Mouse (Mus musculus): Measurements from ENCODE around the gene Socs1. TPM values are rescaled to one million over a fixed set of nuclear protein-coding genes. Genes with fewer than 3 reads are reported as not detected.
A peak's percentile ranks its signal among the peaks of the same experiment; 100 is the strongest.
"Not testable (repeated sequence)": the region's sequence is repeated elsewhere in the genome, so short reads cannot be mapped to it uniquely, and the experiment has no call there.

Gene Socs1
- polyA plus RNA-seq, 1 experiment from 2014 or later: 1.2 TPM

DNA sequence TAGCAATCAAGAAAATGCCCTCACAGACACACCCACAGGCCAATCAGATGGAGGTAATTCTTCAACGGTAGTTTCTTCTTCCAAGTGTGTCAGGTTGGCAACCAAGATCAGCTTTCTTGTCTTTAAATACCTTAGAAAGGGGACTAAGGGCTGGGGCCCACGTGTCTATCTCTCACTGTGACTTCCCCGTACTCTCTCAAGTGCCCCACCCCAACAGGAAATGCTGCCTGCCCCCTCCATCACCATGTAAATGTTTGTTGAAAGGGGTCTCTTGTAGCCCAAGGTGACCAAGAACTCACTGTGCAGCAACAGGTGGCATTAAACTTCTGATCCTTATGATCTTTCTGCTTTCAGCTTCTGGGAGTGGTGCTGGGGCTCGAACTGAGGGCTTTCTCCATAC lies 28.4 kb upstream of the Socs1 start:
- Histone ChIP-seq H3K9me3 (replicated peaks) (no peaks in the 10 kb centered on the region), H3K4me1 (replicated peaks) (peaks cover 8% of the 10 kb centered on the region), H3K9ac (no peak overlapping the region), H3K36me3 (replicated peaks) (no peaks in the 10 kb centered on the region), H3K4me3 (replicated peaks) (no peak overlapping the region), H3K27me3 (peaks cover 24% of the 10 kb centered on the region; the same call in 1 of the 2 replicates), H3K4me2 (no peak overlapping the region), H3K27ac (replicated peaks) (no peak overlapping the region)
- 49% methylated on average over 4 of the region's 4 CpGs for WGBS (ENCODE audit: insufficient replicate concordance)
- ATAC-seq (ENCODE audit: insufficient read depth): no peak

- H3K27me3 ChIP-seq: peaks cover 24% of the 10 kb centered on the region; the same call in 1 of the 2 replicates
- ATAC-seq (ENCODE audit: insufficient read depth): no peak
- no peak within 1 kb of the TSS for H3K4me3 ChIP-seq (replicated peaks)
- no peak within 1 kb of the TSS for H3K4me2 ChIP-seq
- H3K36me3 ChIP-seq (replicated peaks): no peaks in the 10 kb centered on the region
- no peak within 1 kb of the TSS for H3K27ac ChIP-seq (replicated peaks)
- H3K4me1 ChIP-seq (replicated peaks): peaks cover 8% of the 10 kb centered on the region
- H3K9me3 ChIP-seq (replicated peaks): no peaks in the 10 kb centered on the region
- no peak within 1 kb of the TSS for H3K9ac ChIP-seq
- 28% methylated on average over 2 of the region's 2 CpGs for WGBS (ENCODE audit: insufficient replicate concordance)
Measured at GRCm38 (mm10) chr16:10812865-10813371, 27.6 kb upstream of the Socs1 start, which contains the start of gene Gm11172. Gene Gm11172, plus strand, starts transcription at chr16:10812915.

- 55% methylated on average over 1 of the region's 1 CpGs for WGBS (ENCODE audit: insufficient replicate concordance)
- Histone ChIP-seq H3K27ac (replicated peaks) (no peak overlapping the region), H3K27me3 (peaks cover 39% of the 10 kb centered on the region; the same call in 1 of the 2 replicates), H3K4me3 (replicated peaks) (no peak overlapping the region), H3K9ac (no peak overlapping the region), H3K36me3 (replicated peaks) (no peaks in the 10 kb centered on the region), H3K4me2 (no peak overlapping the region), H3K9me3 (replicated peaks) (no peaks in the 10 kb centered on the region), H3K4me1 (replicated peaks) (peaks cover 8% of the 10 kb centered on the region)
- ATAC-seq (ENCODE audit: insufficient read depth): no peak
Measured at GRCm38 (mm10) chr16:10810376-10810775, 25.0 kb upstream of the Socs1 start.

GRCm38 (mm10) chr16:10805789-10806527 lies 20.6 kb upstream of the Socs1 start, which contains the start of gene Prm1:
Gene Prm1, minus strand, starts transcription at chr16:10805839.
- 55% methylated on average over 10 of the region's 10 CpGs for WGBS (ENCODE audit: insufficient replicate concordance)
- Histone ChIP-seq H3K27me3 (peaks cover 35% of the 10 kb centered on the region; the same call in 1 of the 2 replicates), H3K4me2 (no peak within 1 kb of the TSS), H3K9ac (no peak within 1 kb of the TSS), H3K4me1 (replicated peaks) (no peaks in the 10 kb centered on the region), H3K36me3 (replicated peaks) (no peaks in the 10 kb centered on the region), H3K4me3 (replicated peaks) (no peak within 1 kb of the TSS), H3K9me3 (replicated peaks) (no peaks in the 10 kb centered on the region), H3K27ac (replicated peaks) (no peak within 1 kb of the TSS)
- no peak for ATAC-seq (ENCODE audit: insufficient read depth)

DNA sequence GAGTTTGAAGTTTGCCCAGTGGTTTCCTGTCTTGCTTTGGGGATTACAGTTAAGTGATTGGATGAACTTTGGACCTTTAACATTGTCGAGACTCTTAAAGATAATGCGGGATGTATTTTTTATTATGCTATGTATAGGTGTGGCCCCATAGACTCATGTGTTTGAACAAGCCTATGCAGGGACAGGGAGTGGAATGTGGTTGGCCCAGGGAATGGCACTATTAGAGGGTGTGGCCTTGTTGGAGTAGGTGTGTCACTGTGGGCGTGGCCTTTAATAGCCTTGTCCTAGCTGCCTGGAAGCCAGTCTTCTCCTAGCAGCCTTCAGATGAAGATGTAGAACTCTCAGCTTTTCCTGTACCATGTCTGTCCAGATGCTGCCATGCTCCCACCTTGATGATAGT lies 17.1 kb upstream of the Socs1 start:
- H3K9me3 ChIP-seq (replicated peaks); H3K4me1 ChIP-seq (replicated peaks); H3K36me3 ChIP-seq (replicated peaks); H3K27ac ChIP-seq (replicated peaks); ATAC-seq (ENCODE audit: insufficient read depth); H3K4me3 ChIP-seq (replicated peaks); H3K9ac ChIP-seq; H3K4me2 ChIP-seq: not testable (repeated sequence)
- peaks cover 11% of the 10 kb centered on the region; the same call in 1 of the 2 replicates for H3K27me3 ChIP-seq
- WGBS (ENCODE audit: insufficient replicate concordance): 64% methylated on average over 3 of the region's 3 CpGs

- no peak within 1 kb of the TSS for H3K4me2 ChIP-seq
- H3K27me3 ChIP-seq: peaks cover 36% of the 10 kb centered on the region
- no peaks in the 10 kb centered on the region for H3K9me3 ChIP-seq (replicated peaks)
- H3K4me3 ChIP-seq (replicated peaks): no peak within 1 kb of the TSS
- H3K4me1 ChIP-seq (replicated peaks): no peaks in the 10 kb centered on the region
- H3K9ac ChIP-seq: no peak within 1 kb of the TSS
- no peak within 1 kb of the TSS for H3K27ac ChIP-seq (replicated peaks)
- ATAC-seq (ENCODE audit: insufficient read depth): no peak
- WGBS (ENCODE audit: insufficient replicate concordance): 54% methylated on average over 6 of the region's 6 CpGs
- H3K36me3 ChIP-seq (replicated peaks): no peaks in the 10 kb centered on the region
Measured at GRCm38 (mm10) chr16:10796034-10796433, 10.7 kb upstream of the Socs1 start, which contains the start of gene Prm2. Gene Prm2, minus strand, starts transcription at chr16:10796134.

- ATAC-seq (ENCODE audit: insufficient read depth): no peak
- H3K27ac ChIP-seq (replicated peaks): no peak within 1 kb of the TSS
- peaks cover 18% of the 10 kb centered on the region for H3K27me3 ChIP-seq
- peaks cover 12% of the 10 kb centered on the region for H3K4me1 ChIP-seq (replicated peaks)
- no peaks in the 10 kb centered on the region for H3K36me3 ChIP-seq (replicated peaks)
- no peak within 1 kb of the TSS for H3K4me3 ChIP-seq (replicated peaks)
- no peak within 1 kb of the TSS for H3K4me2 ChIP-seq
- no peaks in the 10 kb centered on the region for H3K9me3 ChIP-seq (replicated peaks)
- WGBS (ENCODE audit: insufficient replicate concordance): 55% methylated on average over 9 of the region's 9 CpGs
- no peak within 1 kb of the TSS for H3K9ac ChIP-seq
Measured at GRCm38 (mm10) chr16:10790702-10791101, 5.4 kb upstream of the Socs1 start, which contains the start of gene Prm3. Gene Prm3, minus strand, starts transcription at chr16:10790914.

DNA sequence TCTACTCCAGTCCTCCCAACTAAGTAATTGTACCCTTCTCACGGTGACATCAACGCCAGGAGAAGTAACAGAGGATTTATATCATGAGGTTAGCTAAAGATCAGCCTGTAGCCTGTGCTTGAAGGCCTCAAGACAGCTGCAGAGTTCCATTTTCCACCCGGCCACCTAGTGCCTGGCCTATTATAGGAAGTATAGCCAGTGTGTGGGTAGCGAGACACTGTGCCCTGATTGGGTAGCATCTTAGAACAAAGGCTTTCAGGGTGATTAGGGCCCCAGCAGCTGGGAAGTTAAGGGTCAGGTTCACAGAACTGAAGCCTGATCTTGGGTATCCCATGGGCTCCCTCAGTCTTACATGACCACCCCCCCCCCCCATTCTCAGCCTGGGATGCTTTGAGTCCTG lies 3.5 kb upstream of the Socs1 start:
- Histone ChIP-seq H3K9me3 (replicated peaks) (no peaks in the 10 kb centered on the region), H3K36me3 (replicated peaks) (no peaks in the 10 kb centered on the region), H3K9ac (no peak overlapping the region), H3K4me2 (no peak overlapping the region), H3K4me3 (replicated peaks) (no peak overlapping the region), H3K27ac (replicated peaks) (no peak overlapping the region), H3K4me1 (replicated peaks) (peaks cover 29% of the 10 kb centered on the region), H3K27me3 (peaks cover 19% of the 10 kb centered on the region)
- ATAC-seq (ENCODE audit: insufficient read depth): no peak
- WGBS (ENCODE audit: insufficient replicate concordance): 51% methylated on average over 4 of the region's 4 CpGs

DNA sequence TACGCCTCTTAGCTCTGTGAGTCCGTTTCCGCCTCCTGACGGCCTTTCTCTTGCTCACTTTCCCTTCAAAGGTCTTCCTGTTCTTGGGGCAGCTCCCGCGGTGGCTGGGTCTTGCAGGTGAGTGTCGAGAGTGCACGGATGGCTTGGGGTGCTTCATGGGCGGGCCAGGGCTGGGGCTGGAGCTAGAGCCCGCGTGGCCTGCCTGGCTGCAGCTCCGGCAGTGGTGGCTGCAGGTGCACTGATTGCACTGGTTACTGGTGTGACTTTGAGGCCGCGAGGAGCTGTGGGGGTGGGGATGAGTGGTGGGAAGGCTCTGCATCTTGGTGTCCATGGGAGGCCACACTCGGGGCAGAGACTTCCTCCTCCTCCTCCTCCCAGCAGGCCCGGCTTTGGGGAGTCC lies 2.9 kb upstream of the Socs1 start, which contains the start of gene Tnp2:
Gene Tnp2, minus strand, starts transcription at position 390 of the 400 bp plus-strand sequence.
- Histone ChIP-seq H3K4me3 (replicated peaks) (no peak within 1 kb of the TSS), H3K27me3 (peaks cover 25% of the 10 kb centered on the region), H3K4me1 (replicated peaks) (peaks cover 31% of the 10 kb centered on the region), H3K27ac (replicated peaks) (no peak within 1 kb of the TSS), H3K9me3 (replicated peaks) (no peaks in the 10 kb centered on the region), H3K4me2 (no peak within 1 kb of the TSS), H3K9ac (no peak within 1 kb of the TSS), H3K36me3 (replicated peaks) (no peaks in the 10 kb centered on the region)
- WGBS (ENCODE audit: insufficient replicate concordance): 44% methylated on average over 16 of the region's 16 CpGs
- ATAC-seq (ENCODE audit: insufficient read depth): no peak

DNA sequence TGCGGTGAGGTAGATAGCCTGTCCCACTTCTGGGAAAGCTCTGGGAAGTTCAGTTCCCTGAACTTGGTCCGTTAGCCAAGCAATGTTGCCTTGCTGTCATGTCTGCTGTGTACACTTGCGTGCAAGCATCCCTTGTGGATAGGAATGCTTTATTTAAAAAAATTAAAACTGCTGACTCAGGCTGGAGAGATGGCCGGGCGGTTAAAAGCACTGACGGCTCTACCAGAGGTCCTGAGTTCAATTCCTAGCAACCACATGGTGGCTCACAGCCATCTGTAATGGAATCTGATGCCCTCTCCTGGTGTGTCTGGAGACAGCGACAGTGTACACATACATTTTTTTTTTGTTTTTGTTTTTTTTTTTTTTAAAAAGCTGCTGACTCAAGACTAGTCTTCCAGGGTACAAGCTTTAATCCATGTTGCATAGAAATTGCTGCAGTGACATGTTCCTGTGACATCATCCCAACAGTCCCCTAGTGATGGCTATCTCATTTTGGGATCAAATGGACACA lies 2.3 kb upstream of the Socs1 start:
- Histone ChIP-seq H3K27ac (replicated peaks) (no peak overlapping the region), H3K4me3 (replicated peaks) (no peak overlapping the region), H3K9me3 (replicated peaks) (no peaks in the 10 kb centered on the region), H3K4me1 (replicated peaks) (peaks cover 34% of the 10 kb centered on the region), H3K27me3 (peaks cover 32% of the 10 kb centered on the region), H3K4me2 (no peak overlapping the region), H3K36me3 (replicated peaks) (no peaks in the 10 kb centered on the region), H3K9ac (no peak overlapping the region)
- 62% methylated on average over 7 of the region's 7 CpGs for WGBS (ENCODE audit: insufficient replicate concordance)
- no peak for ATAC-seq (ENCODE audit: insufficient read depth)

- H3K27me3 ChIP-seq: peaks cover 38% of the 10 kb centered on the region
- no peak overlapping the region for H3K9ac ChIP-seq
- 59% methylated on average over 4 of the region's 4 CpGs for WGBS (ENCODE audit: insufficient replicate concordance)
- no peak for ATAC-seq (ENCODE audit: insufficient read depth)
- H3K4me2 ChIP-seq: peak overlapping the region; percentile 95
- no peak overlapping the region for H3K27ac ChIP-seq (replicated peaks)
- H3K4me3 ChIP-seq (replicated peaks): peak overlapping the region; percentile 85
- H3K36me3 ChIP-seq (replicated peaks): no peaks in the 10 kb centered on the region
- no peaks in the 10 kb centered on the region for H3K9me3 ChIP-seq (replicated peaks)
- H3K4me1 ChIP-seq (replicated peaks): peaks cover 38% of the 10 kb centered on the region
Measured at GRCm38 (mm10) chr16:10786782-10787547, 1.6 kb upstream of the Socs1 start.
